Mouse (Mus musculus) neutrophil, adult 5-6 weeks (primary cell): ENCODE data around the gene Dlg4. TPM values are rescaled to one million over a fixed set of nuclear protein-coding genes. Genes with fewer than 3 reads are reported as not detected.
A peak's percentile ranks its signal among the peaks of the same experiment; 100 is the strongest.

ENCODE experiments used
- ATAC-seq: fragments of 151-379, 151-347 bp; 2 replicates; pipeline ENCODE4 v1.8.0; 2017; ENCODE audit warnings: mild to moderate bottlenecking, moderate TSS enrichment; ENCODE audit not compliant: insufficient number of reproducible peaks, poor library complexity, low FRiP score, severe bottlenecking; ENCODE audit errors: extremely low read depth
- total RNA-seq: library from RNA; stranded (forward); fragments of 200-1000 nt; gene quantifications from 2 replicates; pipeline ENCODE4 v1.2.3, GENCODE M21; 2017

The Dlg4 gene
- total RNA-seq, 1 experiment from 2014 or later: 2.4 TPM

DNA sequence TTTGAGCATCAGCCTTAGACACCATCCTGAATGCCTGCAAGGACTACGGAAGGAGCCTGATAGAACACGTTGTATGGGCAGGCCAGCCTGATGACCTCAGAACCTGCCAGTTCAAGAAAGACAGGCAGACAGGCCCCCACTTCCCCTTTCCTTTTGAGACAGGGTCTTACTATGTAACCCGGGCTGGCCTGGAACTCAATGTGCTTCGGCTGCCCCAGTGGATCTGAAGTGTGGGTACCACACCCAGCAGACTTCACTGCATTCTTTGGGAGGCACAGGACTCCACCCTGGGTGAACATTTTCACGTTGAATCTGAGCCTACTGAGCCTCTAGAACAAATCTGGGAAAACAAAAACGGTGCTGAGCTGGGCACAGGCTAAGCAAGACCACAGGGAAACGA, 21.4 kb downstream of the Dlg4 start:
- no peak for ATAC-seq

DNA sequence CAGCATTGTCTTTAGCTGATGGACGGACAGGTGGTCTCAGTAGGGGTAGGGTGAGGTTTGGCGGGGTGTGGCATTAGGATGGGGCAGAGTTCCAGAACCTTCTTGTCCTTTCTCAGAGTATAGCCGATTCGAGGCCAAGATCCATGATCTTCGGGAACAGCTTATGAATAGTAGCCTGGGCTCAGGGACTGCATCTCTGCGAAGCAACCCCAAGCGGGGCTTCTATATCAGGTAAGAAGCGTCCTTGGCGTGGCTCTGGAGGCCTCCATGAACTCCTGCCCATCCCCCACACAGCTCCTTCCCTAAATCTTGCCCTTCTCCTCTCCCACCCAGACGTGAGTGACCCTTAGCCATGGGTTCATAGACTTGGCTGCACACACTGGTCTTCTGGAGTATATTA, 22.9 kb downstream of the Dlg4 start:
- no peak for ATAC-seq

DNA sequence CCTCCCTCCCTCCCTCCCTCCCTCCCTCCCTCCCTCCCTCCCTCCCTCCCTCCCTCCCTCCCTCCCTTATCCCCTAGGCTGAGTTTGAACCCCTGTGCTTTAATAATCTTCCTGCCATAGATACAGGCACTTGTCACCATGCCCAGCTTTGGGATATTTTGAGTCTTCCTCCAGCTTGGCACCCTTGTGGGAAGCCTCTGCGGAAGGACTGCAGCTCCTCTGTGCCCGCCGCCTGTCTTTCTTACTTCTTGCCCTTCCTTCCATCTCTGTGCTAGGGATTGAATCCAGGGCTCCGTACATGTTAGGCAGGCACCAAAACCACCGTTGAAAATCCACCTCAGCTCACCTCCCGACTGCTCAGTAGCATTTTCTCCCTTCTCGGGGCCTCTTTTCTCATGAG, 23.4 kb downstream of the Dlg4 start:
- no peak for ATAC-seq

DNA sequence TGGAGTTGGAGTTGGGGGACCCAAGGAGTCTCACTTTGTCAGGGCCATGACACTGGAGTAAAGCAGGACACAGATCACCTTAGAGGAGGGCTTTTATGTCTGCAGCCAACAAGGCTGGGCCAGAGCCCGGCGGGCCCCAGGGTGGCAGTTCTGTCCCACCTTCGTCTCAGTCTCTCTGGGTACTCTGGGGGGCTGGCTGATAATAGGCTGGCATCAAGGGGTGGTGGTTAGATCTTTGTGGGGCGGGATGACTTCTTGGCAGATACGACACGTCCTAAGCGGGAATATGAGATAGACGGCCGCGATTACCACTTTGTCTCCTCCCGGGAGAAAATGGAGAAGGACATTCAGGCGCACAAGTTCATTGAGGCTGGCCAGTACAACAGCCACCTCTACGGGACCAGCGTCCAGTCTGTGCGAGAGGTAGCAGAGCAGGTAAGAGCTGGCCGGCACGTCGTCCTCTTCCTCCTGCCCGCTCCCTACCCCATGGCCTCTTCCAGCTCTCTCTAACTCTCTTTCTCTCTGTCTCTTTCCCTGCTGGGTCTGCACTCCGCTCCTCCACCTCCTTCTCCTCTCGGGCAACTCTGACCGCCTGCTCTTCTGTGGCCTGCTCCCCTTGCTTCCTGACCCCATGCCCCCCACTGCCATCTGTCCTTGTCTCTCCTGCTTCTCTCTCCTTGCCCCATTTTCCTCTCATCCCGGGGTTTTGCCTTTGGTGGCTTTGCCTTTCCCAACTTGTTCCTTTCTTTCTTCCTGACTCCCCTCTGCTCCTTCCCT, 25.8 kb downstream of the Dlg4 start:
- no peak for ATAC-seq

DNA sequence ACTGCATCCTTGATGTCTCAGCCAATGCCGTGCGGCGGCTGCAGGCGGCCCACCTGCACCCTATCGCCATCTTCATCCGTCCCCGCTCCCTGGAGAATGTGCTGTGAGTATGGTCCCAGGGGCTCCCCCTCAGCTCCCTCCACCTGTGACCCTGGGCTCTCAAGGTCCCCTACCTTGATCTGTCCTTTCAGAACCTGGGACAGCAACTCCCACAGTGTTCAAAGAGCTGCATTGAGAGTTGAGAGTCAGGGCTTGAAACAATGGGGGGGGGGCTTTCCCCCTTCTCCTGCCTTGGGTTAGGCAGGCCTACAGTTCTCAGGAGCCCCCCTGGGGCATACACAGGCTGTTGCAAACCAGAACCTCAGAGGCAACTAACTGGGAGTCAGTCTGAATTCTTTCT, 26.9 kb downstream of the Dlg4 start:
- no peak for ATAC-seq

DNA sequence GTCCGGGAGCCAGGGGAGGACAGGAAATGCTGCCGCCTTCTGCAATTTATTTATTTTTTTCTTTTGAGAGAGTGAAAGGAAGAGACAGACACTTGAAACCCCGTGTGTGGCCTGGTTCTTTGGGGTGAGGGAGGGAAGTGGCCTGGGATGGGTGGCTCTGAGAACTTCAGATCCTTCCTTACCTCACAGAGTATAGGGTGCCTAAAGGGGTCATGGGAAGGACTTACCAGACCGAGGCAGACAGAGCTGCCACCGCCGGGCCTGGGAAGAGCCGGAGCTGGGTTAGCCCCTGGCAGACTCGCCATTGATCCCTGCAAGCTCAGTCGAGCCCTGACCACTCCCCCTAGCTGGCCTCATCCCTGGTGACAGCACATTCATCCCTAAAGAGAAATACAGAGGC, 28.7 kb downstream of the Dlg4 start:
- ATAC-seq: no peak

DNA sequence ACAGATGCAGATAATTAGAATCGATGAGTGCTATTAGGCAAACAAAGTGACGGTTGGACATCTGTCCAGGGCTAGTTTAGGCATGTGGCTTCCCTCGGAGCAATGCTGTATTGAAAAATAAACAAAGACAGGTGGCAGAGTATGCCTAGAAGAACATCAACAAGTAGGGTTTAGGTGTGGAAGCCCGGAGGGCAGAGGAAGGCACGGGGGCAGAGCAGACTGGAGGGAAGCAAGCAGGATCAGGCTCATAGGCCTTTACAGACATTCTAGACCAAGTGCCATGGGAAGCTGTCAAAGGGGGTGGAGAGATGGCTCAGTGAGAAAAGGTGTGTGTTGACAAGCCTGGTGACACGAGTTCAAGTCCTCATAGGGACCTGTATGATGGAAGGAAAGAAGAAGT, 32.6 kb downstream of the Dlg4 start:
- ATAC-seq: no peak

DNA sequence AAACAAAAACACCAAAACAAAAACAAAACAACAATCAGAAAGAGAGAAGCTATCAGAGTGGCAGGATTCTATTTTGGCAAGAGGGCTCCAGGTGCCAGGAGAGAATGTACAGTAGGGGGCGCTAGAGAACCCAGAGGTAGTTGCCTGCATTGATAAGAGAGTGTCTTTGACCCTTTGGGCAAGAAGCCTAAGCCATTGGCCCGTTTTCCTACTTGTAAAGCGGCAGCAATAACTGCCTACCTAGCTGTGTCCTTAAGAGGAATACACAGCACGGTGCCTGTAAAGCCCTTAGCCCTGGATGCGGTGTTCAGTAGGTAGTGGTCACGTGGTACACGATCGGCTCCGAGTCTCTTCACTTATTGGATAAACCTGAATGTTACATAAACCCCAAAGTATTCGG, 33.1 kb downstream of the Dlg4 start:
- no peak for ATAC-seq

DNA sequence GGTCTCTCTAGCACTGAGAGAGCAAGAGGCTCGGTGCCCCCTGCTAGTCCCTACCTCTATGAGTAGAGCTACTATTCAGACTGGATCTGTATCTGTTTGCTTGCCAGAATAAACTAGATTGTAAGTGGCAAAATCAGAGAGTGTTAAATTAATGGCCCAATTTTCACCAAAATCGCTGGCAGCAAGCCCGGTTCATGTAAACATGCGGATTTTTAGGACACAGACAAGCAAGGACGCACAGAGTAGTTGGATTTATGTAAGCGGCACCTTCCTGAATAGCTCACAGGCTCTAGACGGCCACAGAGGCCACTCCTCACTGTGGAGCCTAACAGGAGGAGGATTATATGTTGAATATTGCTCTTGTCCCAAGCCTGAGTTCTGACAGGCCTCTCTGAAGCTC, 36.4 kb downstream of the Dlg4 start:
- no peak for ATAC-seq

DNA sequence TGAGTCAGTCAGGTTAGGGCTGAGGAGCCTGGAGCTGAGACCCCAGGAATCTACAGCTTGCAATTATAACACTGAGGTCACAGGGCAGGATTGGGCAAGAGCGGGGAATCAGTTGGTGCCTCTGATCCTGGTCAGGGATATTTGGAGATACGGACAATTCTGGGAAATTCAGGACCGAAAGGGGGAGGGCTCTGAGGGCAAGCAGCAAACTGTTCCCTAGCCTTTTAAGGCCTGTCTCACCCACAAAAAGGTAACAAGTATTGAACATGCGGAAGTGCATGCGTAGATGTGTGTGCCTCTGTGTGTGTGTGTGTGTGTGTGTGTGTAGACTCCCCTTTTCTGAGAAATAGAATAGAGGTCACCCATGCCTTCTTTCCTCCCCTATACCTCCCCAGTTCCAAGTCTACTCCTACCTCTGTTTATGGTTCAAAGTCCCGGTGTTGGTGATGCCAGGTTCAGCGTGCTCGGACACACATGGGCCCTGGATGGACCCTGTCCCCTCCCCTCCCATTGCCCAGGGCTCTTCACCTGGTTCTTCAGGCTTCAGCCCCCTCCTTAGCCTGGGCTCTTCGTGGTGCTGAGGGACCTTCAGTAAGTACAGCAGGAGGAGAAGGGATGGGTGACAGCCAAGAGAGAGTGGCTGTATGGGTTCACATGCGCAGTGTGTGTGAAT, 37.3 kb downstream of the Dlg4 start, which contains the start of gene Asgr1:
TSS of gene Asgr1 (plus strand) at position 188 of the 673 bp plus-strand sequence.
- no peak for ATAC-seq

DNA sequence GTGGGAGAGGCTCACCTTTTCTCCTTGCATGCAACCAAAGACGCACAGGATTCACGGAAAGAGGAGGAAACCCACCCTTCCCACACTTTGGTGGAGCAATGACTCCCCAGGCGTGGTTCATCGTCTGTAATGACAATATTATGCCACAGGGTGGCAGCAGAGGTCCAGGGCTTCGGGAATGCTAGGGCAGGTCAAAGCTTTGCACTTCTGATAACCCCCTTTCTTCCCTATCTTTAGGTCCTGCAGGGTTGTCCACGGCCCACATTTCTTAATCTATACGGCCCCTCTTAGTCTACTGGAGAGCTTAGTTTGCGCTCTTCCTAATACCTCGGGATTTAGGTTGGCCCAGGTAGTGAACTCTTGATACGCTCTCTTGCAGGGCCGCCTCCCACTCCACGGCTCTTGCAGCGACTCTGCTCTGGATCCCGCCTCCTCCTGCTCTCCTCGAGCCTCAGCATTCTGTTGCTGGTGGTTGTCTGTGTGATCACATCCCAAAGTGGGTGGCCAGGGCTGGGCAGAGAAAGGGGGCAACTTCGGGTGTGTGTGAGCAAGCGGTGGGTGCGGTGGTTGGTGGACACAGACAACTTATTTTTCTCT, 39.0 kb downstream of the Dlg4 start:
- peak; percentile 67 for ATAC-seq

DNA sequence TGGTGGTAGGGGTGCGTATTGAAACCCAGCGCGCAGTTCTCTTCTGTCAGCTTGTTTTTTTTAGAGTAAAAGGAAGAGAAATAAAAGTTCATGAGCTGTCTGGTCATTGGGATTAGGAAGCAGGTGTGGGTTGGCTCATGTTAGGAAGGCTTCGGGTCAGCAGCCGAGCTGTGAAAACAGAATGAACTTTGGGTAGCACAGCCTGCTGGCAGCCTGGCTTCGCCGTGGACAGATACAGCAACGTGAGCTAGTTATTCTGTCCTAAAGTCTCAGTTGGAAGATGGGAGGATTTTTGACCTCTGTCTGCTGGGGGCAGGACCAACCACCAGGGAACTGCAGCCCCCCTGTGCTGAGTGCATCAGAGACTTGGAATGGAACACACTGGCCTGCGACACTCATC, 41.1 kb downstream of the Dlg4 start:
- no peak for ATAC-seq

DNA sequence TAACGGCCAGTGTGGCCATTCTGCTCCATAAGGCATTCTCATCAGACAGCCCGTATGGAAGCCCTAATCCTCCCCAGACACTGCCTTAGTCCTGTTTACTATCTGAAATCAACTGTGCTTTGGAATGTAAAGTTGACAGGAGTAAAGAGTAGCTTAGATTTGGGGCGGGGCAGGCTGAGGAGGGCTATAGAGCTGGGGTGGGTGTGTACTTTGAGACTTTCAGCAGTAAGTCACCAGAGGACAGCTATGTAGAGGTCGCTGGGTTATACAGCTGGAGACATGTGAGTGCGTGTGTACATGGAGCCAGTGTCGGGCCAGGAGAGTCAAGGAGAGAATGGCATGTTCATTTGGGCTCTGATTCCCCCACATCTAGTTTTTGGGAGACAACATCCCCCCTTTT, 43.2 kb downstream of the Dlg4 start:
- no peak for ATAC-seq

DNA sequence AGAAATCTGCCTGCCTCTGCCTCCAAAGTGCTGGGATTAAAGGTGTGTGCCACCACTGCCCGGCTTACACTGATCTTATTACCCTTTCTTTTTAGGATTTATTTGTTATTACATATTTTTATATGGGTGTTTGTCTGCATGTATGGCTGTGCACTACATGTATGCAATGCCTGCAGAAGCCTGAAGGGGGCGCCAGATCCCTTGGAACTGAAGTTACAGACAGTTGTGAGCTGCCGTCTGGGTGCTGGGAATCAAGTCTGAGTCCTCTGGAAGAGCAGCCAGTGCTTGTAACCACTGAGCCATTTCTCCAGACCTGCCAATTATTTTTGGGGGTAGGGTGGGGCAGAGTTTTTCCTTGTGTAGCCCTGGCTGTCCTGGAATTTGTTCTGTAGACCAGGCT, 46.3 kb downstream of the Dlg4 start:
- ATAC-seq: no peak

DNA sequence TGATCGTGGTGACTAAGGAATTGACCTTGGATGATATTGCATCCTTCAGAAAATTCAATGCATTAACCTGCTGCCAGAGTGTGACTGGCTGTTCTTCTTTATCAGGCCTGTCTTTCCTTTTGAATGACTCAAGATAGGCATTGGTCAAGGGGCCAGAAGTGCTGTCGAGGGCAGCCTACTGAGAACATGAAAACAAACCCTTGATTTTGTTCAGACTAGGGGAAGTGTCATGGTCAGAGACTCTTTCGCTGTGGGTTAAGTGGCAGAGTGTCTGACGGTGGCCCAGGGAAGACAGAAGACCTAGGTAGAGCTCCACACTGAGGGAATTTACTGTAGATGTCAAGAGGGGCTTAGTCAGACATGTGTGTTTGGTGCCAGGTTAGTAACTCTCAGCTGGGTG, 50.0 kb downstream of the Dlg4 start:
- no peak for ATAC-seq

DNA sequence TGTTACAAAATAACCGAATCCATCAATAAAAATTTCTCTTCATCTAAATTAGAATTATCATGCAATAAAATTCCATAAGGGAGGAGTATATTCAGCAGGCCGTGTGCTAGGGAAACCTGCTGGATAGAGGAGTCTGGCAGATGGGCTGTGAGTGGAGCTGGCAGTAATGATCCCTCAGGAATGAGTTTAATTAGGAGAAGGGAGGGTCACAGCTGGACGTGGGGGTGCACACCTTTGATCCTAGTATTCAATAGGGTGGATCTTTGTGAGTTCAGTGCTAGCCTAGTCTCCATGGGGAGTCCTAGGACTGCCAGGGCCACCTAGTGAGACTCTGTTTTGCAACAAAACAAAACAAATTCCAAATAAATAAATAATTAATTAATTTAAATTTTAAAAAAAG, 51.5 kb downstream of the Dlg4 start:
- no peak for ATAC-seq

DNA sequence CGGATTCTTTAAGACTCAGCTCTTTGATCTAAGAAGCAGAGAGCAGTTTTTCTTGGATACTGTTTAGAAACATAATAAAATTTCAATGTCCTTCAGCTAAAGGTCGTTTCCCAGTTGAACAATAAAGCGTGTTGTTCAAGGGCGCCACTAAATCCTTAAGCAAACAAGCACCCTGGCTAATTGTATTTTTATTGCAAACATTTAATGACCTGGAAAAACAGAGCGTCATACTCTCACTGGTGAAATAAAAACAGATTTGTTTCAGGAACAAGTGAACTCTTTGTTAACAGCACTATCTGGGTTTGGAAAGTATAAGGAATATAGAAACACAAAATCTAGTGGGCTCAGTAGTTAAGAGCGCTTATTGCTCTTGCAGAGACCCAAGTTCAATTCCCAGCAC, 53.3 kb downstream of the Dlg4 start:
- ATAC-seq: no peak

DNA sequence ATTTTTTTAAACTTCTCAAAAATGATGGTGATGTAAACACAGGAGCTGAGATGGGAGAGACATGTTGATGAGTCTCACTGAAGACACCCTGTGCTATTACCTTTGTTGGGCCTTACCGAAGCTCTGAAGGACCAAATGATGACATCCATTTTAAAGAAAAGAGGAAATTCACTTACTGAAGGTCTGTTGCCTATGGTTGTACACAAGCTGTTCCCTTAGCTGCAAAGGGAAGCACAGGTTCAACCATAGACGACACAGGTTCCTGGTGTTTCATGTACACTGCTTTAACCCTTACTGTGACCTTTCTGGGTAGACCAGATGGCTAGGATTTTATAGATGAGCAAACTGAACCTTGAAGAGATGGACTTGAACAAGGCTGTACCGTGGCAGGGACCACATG, 53.9 kb downstream of the Dlg4 start:
- peak; percentile 14; the same call in 1 of the 2 replicates for ATAC-seq

DNA sequence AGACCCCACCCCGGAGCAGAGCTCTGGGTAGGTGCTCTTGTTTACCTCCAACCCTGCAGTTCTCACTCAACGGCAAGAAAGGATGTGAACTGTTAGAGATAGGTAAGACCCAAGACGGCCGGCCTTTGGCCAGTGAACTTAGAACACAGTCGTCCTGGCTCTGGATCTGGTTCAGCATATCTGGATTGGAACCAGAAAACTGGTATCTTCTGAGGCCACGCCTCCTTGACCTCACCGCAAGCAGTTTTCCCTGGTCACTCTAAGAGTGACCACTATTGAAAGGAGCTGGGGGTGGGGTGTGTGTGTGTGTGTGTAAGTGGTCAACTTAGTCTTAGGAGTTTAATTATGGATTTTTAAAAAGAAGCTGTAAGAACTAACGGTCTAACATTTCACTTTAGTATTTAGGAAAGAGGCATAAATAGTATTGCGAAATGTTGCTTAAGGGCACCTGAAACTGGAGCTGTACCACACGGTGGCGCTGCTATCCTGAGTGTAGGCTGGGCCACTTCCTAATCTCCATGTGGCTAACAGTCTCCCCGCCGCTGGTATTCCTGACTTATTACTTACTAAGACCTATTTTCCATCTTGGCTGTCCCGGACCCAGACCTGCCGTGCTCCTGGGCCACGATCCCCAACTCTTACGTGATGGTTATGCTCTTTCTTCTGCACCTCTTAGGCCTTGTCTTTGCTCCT, 57.8 kb downstream of the Dlg4 start:
- ATAC-seq: peak; percentile 57; the same call in 1 of the 2 replicates

DNA sequence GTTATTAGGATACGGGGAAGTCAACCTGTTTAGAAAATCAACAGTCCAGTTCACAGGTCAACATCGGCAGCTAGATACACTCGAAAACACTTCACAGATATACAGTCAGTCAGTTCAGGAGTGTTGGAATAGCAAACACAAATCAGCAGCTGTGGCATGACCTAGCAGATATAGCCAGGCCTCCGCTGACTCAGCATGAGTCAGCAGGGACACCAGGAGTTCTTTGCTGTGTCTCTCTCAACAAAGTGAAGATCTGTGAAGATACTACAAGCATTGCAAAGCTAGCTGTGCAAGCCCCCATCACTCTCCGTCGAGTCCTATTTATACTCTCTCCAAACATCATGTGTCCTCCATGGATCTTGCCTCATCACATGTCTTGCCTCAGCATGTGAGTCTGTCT, 58.8 kb downstream of the Dlg4 start:
- ATAC-seq: no peak
